Mouse (Mus musculus): ENCODE results near the gene AL607142.1. TPM values are rescaled to one million over a fixed set of nuclear protein-coding genes. Genes with fewer than 3 reads are reported as not detected.

Gene AL607142.1
- total RNA-seq, 2 experiments from 2014 or later: not detected

DNA sequence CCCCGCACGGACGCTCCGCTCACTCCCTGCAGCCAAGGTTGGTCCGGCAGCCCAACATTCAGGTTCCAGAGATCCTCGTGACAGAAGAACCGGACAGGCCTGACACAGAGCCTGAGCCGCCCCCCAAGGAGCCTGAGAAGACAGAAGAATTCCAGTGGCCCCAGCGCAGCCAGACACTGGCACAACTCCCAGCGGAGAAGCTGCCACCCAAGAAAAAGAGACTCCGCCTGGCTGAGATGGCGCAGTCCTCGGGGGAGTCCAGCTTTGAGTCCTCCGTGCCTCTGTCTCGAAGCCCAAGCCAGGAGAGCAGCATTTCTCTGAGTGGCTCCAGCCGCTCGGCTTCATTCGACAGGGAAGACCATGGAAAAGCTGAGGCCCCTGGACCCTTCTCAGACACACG is 32.1 kb downstream of the AL607142.1 start:
- DNase-seq (ENCODE audit: low spot score in 2 of 2): no peak

GRCm38 (mm10) chr4:120101186-120101585 is 36.4 kb downstream of the AL607142.1 start:
- no peak for DNase-seq (ENCODE audit: low spot score in 2 of 2)

DNA sequence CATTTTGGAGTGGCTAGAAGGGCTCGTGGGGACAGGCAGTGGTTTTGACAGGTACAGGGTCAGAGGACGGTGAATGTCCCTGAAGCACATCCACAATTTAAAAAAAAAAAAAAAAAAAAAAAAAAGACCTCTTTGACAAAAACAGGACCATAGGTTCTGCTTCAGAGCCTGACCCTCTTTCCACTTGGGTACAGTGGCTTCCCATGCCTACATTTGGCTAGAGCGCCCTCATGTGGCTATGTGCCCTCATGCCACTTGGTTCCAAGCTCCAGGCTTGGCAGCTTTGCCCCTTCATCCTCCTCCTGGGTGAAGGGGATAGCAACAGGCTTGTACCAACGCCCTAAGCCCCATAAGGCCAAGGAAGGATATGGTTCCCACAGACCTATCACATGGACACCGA is 39.8 kb downstream of the AL607142.1 start:
- peak; percentile 70 to 78 for DNase-seq (ENCODE audit: low spot score in 2 of 2)

DNA sequence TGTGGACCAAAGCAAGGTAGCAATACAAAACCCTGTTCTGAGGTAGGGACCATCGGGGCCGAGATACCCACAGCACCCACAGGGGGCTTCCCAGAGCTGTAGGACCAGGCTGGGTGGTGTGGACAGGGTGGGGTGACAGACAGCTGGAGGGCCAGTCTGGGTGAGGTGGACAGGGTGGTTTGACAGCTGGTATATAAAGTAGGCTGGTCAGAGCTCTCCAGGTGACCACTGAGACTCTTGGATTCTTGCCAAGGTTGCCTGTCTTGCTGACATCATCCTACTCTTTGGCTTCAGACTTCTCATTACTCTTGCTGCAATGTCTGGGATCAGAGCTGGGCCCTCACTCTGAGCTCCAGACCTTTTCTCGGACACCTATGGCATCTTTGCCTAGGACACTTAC is 41.6 kb downstream of the AL607142.1 start:
- peak in 1 of 2 experiments; percentile 12 for DNase-seq (ENCODE audit: low spot score in 2 of 2)

DNA sequence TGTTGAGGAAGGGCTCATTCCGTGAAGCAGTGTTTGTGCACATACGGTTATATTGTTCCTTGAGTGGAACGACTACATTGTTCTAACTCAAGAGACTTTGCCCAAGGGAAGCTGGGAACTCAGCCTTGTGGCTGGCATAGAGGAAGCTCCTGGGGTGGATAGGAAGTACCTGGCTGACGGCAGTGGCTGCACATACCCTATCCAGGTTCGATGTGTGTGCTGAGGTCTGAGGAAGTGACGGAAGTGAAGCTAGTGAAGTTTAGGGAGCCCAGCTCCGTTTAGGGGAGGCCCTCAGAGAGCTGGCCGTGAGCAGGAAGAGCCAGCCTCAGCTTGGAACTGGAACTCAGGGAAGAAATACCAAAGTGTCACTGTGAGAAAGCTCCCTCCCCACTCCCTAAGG is 43.0 kb downstream of the AL607142.1 start:
- peak in 1 of 2 experiments; percentile 3 for DNase-seq (ENCODE audit: low spot score in 2 of 2)

GRCm38 (mm10) chr4:120115516-120115915 is 50.7 kb downstream of the AL607142.1 start:
- no peak for DNase-seq (ENCODE audit: low spot score in 2 of 2)

GRCm38 (mm10) chr4:120116312-120116711 is 51.5 kb downstream of the AL607142.1 start:
- no peak for DNase-seq (ENCODE audit: low spot score in 2 of 2)

DNA sequence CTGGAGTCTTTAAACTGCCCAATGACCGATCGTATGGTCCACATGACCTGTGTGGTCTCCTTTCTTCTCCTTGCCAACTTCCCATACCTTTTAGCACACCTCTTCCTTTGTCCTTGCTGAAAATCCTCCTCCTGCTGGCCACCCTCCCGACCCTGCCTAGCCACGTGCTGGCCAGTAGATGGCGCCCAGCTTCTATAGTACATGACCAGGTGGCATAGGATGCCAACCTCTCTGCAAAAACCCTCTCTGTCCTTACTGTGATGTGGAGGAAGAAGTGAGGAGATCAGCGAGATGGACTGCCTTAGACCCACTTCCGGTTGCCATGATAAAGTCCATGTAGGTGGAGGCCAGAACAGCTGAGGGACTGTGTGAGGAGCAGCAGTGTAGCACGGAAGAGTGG is 55.5 kb downstream of the AL607142.1 start:
- peak; percentile 68 for DNase-seq (ENCODE audit: low spot score in 2 of 2)

- no peak for DNase-seq (ENCODE audit: low spot score in 2 of 2)
Observed at GRCm38 (mm10) chr4:120124656-120125055, 59.9 kb downstream of the AL607142.1 start.

GRCm38 (mm10) chr4:120126047-120126446 is 61.3 kb downstream of the AL607142.1 start:
- no peak for DNase-seq (ENCODE audit: low spot score in 2 of 2)

DNA sequence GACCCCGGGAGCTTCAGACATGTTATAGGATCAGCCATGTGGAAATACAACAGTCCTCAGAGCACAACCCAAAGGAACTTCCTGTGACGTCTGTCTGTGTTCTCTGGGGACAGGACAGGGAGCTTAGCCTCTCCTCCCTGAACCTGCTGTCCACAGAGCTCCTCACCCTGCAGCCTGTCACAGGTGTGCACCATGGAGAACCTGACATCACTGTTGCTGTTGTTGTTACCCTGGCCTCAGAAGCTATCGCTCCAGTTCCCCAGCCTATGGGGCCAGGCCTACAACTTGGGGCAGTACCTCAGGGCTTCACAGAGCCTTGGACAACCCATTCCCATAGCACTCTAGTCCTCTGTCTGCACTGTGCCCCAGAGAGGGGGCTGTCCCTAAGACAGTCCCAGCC is 62.5 kb downstream of the AL607142.1 start:
- no peak for DNase-seq (ENCODE audit: low spot score in 2 of 2)

DNA sequence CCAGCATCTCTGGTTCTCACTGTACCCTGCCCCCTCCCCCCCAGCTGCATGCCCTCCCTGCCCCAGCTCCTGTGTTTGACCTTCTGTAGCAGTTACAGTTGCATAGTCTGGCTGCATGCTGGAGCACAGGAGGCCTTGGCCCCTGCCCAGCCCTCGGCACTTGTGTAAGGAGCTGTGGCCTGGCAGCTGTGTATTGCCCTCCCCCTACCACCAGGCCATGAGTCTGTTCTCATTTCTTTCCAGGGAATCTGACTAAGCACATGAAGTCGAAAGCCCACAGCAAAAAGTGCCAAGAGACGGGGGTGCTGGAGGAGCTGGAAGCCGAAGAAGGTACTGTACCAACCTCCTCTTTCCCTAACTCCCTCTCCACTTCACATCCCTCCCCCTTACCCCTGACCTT is 63.2 kb downstream of the AL607142.1 start:
- peak; percentile 49 to 53 for DNase-seq (ENCODE audit: low spot score in 2 of 2)

GRCm38 (mm10) chr4:120129233-120129885 is 64.6 kb downstream of the AL607142.1 start:
- peak; percentile 56 to 60 for DNase-seq (ENCODE audit: low spot score in 2 of 2)

GRCm38 (mm10) chr4:120130926-120131325 is 66.1 kb downstream of the AL607142.1 start:
- no peak for DNase-seq (ENCODE audit: low spot score in 2 of 2)

GRCm38 (mm10) chr4:120131441-120132220 is 66.8 kb downstream of the AL607142.1 start:
- DNase-seq (ENCODE audit: low spot score in 2 of 2): peak; percentile 84 to 86

GRCm38 (mm10) chr4:120134223-120134622 is 69.4 kb downstream of the AL607142.1 start:
- no peak for DNase-seq (ENCODE audit: low spot score in 2 of 2)

DNA sequence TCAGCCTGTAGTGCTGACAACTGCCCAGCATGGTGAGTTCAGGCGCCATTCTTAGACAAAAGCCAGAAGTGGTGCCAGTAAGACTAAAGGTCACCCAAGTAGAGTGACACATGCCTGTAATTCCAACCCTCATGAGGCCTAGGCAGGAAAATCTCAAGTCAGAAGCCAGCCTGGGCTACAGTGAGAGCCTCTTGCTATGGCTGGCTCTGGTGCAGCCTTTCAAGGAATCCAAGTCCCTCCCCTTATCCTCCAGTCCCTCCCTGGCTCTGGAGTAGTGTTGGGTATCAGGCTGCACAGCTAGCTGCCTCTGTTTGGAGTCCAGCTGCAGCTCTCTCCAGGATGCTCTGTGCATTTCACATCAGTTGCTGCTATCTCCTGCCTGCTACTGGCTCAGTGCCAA is 77.0 kb downstream of the AL607142.1 start:
- DNase-seq (ENCODE audit: low spot score in 2 of 2): no peak

- no peak for DNase-seq (ENCODE audit: low spot score in 2 of 2)
Observed at GRCm38 (mm10) chr4:120142905-120143304, 78.1 kb downstream of the AL607142.1 start.

All from adrenal gland, adult 18-20 months (tissue).